Mouse (Mus musculus): Measurements from ENCODE around the gene Fermt2.

Gene Fermt2

GRCm38 (mm10) chr14:45462875-45463475 lies 66.9 kb downstream of the Fermt2 start:
- no peak for DNase-seq

- DNase-seq = no peak
Observed at GRCm38 (mm10) chr14:45462374-45462773, 67.5 kb downstream of the Fermt2 start.

GRCm38 (mm10) chr14:45461945-45462344 lies 68.0 kb downstream of the Fermt2 start:
- DNase-seq = no peak

GRCm38 (mm10) chr14:45460491-45460890 lies 69.4 kb downstream of the Fermt2 start:
- no peak for DNase-seq

DNA sequence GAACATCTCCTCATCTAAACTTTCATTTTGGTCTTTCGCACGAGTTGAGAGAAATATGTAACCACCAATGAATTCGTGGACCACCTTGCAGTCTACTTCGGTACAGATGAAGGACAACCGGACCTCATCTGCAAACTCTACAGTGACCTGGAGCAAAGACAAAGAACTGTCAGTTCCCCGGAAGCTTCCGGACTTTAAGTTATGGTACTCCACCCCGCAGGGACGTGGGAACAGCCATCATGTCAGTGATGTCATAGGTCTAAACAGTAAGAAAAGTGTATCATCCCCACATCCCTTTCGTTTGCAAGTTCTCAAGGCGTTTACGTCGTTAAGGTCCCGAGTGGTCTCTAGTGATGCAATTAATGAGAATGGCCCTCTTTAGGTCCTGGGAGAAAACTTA lies 70.0 kb downstream of the Fermt2 start:
- DNase-seq = no peak

- no peak for DNase-seq
Observed at GRCm38 (mm10) chr14:45457003-45457402, 72.9 kb downstream of the Fermt2 start.

DNA sequence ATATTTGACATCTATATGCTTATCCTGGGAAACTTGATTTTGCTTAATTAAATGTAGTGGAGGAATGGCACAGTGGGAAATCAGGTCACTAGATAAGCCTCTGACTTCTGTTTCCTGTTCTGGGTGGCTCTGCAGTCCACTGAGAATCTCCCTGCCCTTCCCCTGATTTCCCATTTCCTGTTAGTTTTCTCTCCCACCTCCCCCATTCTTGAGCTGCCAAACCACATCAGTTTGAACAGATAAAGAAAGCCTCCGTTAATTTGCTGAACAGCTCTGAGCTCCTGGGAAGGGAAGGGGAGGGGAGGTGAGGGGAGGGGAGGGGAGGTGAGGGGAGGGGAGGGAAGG lies 73.4 kb downstream of the Fermt2 start:
- DNase-seq = peak in 1 of 2 experiments; percentile 55

GRCm38 (mm10) chr14:45455651-45456501 lies 74.0 kb downstream of the Fermt2 start:
- DNase-seq = no peak

DNA sequence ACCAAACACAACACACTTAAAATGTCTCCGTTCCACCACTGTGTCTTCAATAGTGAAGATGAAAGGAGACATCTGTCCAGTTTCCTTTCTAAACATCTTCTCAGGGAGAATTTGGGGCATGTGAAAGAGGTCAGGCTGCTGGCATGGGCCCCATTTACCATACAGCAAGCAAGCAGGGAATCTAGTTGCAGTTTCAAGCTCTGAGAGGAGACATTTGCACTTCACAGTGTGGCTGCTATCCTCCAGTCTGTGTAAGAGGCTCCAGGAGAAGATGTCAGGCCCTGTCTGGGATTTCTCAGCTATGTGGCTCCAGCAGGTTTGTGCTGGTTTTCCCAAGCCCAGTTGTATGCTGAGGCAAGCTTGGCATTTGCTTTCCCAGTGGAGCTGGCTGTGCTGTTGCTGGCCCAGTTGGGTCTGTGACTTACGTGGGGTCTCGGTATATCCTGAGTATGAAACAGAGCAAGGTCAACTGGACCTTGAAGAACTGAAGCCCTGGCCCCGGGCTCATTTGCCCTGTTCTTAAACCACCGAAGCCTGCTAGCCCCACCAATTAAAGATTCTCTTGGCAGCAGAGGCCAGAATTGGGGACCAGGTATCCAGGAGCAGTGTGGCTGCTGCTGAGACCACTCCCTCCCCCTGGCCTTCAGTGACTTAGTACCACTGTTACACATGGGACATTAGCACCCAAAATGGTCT lies 76.2 kb downstream of the Fermt2 start:
- DNase-seq = no peak

DNA sequence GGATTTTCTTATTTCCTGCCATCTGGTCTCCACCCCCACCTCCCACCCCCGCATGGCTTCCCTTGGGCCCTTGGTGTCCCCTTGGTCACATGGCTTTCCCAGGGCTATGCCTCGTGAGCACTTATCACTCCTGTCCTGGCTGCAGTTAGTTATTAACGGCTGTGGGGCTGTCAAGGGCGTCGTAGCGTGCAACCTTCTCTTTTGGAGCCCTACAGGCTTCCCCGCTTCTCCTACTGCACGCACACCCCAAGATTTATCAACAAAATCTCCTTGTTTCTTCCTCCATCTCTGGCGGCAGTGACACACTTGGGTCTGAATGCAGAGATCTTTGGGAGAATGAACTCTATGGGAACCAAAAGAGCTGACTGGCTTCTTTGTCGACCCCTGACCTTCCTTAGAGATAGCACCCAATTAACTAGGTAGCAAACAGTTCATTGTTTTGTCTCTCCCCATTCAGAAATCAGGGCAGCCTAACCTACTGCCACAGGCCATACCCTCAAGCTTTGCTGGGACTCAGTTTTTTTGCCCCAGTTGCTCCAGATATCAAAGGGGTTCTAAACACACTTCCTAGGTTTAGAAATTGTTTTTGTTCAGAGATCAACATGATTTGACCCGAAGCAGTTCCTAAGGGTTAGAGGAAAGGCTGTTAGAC lies 76.9 kb downstream of the Fermt2 start:
- DNase-seq = peak in 1 of 2 experiments; percentile 32

DNA sequence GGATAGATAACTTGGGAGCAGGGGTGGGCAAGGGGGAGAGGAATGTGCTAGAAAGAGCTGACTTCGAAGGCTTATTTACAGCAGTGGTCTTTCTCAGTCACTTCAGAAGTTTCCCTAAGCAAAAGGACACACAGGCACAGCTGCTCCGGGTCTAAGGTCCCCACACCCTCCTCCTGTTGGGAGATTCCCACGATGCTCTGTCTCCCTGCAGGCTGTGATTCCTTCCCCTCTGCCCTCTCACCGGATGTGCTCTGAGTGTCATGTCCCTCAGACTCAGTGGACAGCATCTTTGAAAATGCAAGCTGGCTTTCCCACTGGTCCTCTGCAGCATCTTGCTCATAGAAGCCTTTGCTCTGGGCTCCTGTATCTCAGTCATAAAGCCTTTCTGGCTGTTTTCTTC lies 77.8 kb downstream of the Fermt2 start:
- peak in 1 of 2 experiments; percentile 25 for DNase-seq

DNA sequence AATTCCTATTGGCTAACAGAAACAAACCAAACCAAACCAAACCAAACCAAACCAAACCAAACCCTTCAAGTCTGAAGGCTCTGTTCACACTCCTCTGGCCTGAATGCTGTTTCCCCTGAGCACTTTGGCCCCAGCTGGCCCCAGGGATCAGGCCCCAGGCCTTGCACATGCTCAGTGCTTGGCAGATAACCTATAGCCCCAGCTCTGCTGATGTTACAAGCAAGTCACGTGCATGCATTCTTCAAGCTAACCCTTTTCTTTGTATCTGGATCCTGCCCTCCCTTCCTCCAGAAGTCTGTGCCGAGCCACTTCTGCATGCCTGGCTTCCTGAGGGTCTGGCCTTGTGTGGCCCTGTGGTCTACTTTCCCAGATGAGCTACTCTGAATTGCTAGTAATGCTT lies 78.8 kb downstream of the Fermt2 start:
- DNase-seq = no peak

- DNase-seq = no peak
Observed at GRCm38 (mm10) chr14:45446777-45447176, 83.1 kb downstream of the Fermt2 start.

DNA sequence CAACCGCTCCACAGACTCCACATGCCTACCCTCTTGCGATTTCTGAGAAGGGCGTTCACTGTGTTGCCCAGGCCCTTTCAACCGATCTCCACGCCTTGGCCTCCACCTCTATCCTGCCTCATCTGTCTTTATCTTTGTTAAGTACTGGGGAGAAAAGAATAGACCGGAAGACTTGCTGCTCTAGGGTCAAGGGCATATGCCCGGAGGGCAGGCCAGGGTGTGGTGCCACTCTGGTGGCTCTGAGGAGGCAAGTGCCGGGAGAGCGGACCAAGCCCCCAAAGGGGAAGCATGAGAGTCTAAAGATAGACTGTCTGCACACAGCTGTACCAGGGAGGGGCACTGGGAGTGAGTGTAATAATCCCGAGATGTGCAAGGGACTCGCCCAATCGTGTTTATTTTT lies 84.5 kb downstream of the Fermt2 start:
- DNase-seq = peak in 1 of 2 experiments; percentile 33

- DNase-seq = no peak
Observed at GRCm38 (mm10) chr14:45444870-45445269, 85.0 kb downstream of the Fermt2 start.

GRCm38 (mm10) chr14:45442781-45443560 lies 86.9 kb downstream of the Fermt2 start:
- DNase-seq = no peak

DNA sequence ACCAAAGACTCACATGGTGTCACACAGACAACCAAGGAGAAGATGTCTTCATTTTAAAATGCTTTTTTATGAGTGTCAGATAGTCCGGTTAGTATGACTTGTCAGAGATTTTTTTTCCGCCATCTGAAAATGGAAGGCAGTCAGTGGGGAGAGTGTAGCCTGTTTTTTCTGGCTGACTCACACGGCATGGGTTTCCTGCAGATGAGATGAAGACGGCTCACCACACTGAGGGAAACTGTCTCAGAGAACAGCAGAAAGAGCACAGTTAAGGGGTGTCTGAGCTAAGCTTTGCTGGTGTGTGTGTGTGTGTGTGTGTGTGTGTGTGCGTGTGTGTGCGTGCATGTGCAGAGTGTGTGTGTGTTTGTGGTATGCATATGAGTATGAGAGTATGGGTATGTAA lies 88.6 kb downstream of the Fermt2 start:
- DNase-seq = no peak

- no peak for DNase-seq
Observed at GRCm38 (mm10) chr14:45439387-45439786, 90.5 kb downstream of the Fermt2 start.

DNA sequence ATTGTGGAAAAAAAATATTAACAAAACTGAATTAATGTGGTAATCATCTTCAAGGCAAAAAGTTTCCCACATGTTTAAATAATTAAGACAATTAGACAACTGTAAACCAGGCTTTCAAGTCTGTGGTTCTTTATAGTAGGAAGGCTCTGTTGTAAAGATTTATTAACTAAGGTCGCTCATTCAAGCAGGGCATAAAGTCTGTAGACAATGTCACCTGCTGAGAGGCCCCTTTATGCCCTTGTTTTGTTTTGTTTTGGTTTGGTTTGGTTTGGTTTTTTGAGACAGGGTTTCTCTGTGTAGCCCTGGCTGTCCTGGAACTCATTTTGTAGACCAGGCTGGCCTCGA lies 91.0 kb downstream of the Fermt2 start:
- no peak for DNase-seq

GRCm38 (mm10) chr14:45438250-45438930 lies 91.5 kb downstream of the Fermt2 start:
- no peak for DNase-seq

GRCm38 (mm10) chr14:45434220-45434619 lies 95.7 kb downstream of the Fermt2 start:
- DNase-seq = no peak

GRCm38 (mm10) chr14:45432003-45432402 lies 97.9 kb downstream of the Fermt2 start:
- DNase-seq = no peak
